ENCODE assay signal across 9 mouse cellular contexts in the genomic region with DNA sequence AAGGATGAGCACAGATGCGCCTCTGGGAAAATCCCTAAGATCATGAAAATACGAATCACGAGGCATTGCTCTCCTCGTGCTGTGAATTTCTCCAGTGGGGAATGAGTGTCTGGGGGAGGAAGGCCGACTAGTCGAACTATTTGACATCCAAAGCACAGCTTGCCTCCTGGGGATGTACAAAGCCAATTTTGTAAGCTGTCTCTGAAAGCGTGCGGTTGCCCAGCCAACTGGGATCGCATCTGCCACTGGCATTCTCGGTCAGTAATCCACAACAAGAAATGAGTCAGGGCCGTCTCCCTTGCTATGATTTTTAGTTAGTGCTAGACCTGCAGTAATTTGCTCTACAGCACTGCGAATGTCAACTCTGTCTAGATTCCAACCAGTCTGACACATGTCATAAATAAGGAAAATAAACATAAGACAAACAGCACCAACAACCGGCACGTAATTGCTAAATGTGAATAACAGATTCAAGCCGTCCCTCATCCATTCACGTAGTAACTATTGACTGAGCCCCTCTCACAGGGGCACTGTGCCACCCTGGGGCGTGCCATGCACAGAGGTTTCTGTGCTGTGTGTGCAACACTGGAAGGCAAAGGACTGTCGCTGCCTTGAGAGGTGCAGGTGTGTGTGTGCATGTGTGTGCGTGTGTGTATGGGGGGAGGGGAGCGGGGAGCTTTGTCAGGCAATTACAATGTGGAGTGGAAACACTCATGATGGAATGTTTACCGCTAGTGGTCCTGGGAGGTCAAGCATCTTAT. TPM values are rescaled to one million over a fixed set of nuclear protein-coding genes. Genes with fewer than 3 reads are reported as not detected.
DNase-seq lines count a peak whose midpoint lies in the region; ATAC-seq and TF ChIP-seq lines count a peak whose summit lies in the region.
"Had no signal": no experiment of that assay in that cellular context is flagged by ENCODE, and none has a peak within 500 bp of the region (broad histone marks: within the 10 kb centered on the region; RNA-seq: fewer than 3 reads in every experiment).

No protein-coding gene starts in this region.

- no peaks in the 10 kb centered on the region for H3K36me3 ChIP-seq in forebrain, embryonic 13.5 days (ENCODE audit: poor library complexity, severe bottlenecking)
- H3K36me3 ChIP-seq in midbrain, postnatal 0 days (ENCODE audit: insufficient read depth, low read length): no peaks in the 10 kb centered on the region
- H3K36me3 ChIP-seq: limb, embryonic 12.5 days had no signal

- H3K4me1 ChIP-seq in forebrain, embryonic 13.5 days: peaks cover 15% of the 10 kb centered on the region
- H3K4me1 ChIP-seq in midbrain, postnatal 0 days (ENCODE audit: insufficient read depth, low read length): peaks cover 5% of the 10 kb centered on the region
- H3K4me1 ChIP-seq: limb, embryonic 12.5 days had no signal

- peak overlapping the region; percentile 27; the same call in 1 of the 2 replicates for H3K27ac ChIP-seq in forebrain, embryonic 13.5 days
- peak overlapping the region; percentile 46 for H3K27ac ChIP-seq in layer of hippocampus, adult 2 months
- H3K27ac ChIP-seq in midbrain, postnatal 0 days (ENCODE audit: low read depth, low read length): peak overlapping the region; percentile 71
- H3K27ac ChIP-seq: limb, embryonic 12.5 days had no signal

- no peaks in the 10 kb centered on the region for H3K9me3 ChIP-seq in forebrain, embryonic 13.5 days (replicated peaks)
- H3K9me3 ChIP-seq in midbrain, postnatal 0 days (ENCODE audit: low read length): no peaks in the 10 kb centered on the region
- H3K9me3 ChIP-seq: limb, embryonic 12.5 days had no signal

- no peaks in the 10 kb centered on the region for H3K27me3 ChIP-seq in forebrain, embryonic 13.5 days
- H3K27me3 ChIP-seq in midbrain, postnatal 0 days (ENCODE audit: insufficient read depth, low read length): no peaks in the 10 kb centered on the region
- H3K27me3 ChIP-seq: limb, embryonic 12.5 days had no signal

- no peak overlapping the region for H3K4me2 ChIP-seq in forebrain, embryonic 13.5 days
- peak overlapping the region; percentile 15; the same call in 1 of the 2 replicates for H3K4me2 ChIP-seq in midbrain, postnatal 0 days (ENCODE audit: low read depth, low read length, poor library complexity, severe bottlenecking)
- H3K4me2 ChIP-seq: limb, embryonic 12.5 days had no signal

- ATAC-seq in forebrain, embryonic 13.5 days: peak; percentile 85
- ATAC-seq in midbrain, postnatal 0 days (ENCODE audit: low FRiP score): peak; percentile 88

- TF ChIP-seq CTCF in brain, embryonic 14.5 days (IDR thresholded peaks at IDR 0.05; ENCODE audit: borderline replicate concordance, extremely low read depth, insufficient read depth, insufficient read length): no peak
- no peak for TF ChIP-seq CTCF in layer of hippocampus, adult 2 months (conservative IDR thresholded peaks at IDR 0.05)
- no peak for TF ChIP-seq CTCF in midbrain, postnatal 0 days (IDR thresholded peaks at IDR 0.05)

- TF ChIP-seq POLR2A in brain, embryonic 14.5 days (IDR thresholded peaks at IDR 0.05; ENCODE audit: borderline replicate concordance, extremely low read depth, insufficient read depth, insufficient read length, poor library complexity, severe bottlenecking): no peak

- peak; percentile 93 for DNase-seq in brain, embryonic 14.5 days (ENCODE audit: low read depth)
- peak; percentile 78 to 84 for DNase-seq in layer of hippocampus, adult 2 months (ENCODE audit: low spot score in 2 of 2)
- DNase-seq in midbrain, postnatal 0 days (ENCODE audit: low spot score): peak; percentile 95
- no peak for DNase-seq in adrenal gland, postnatal 25 days
- DNase-seq in kidney, adult 18-20 months: no peak
- DNase-seq in c-Kit-positive CD71-positive TER-119-positive erythroid progenitor cells, embryonic 14.5 days (ENCODE audit: low spot score): no peak
- DNase-seq in thymus, postnatal 10 days (ENCODE audit: low spot score in 2 of 2): no peak

- H3K9ac ChIP-seq in forebrain, embryonic 13.5 days: no peak overlapping the region
- no peak overlapping the region for H3K9ac ChIP-seq in midbrain, postnatal 0 days (replicated peaks; ENCODE audit: low read length, poor library complexity, severe bottlenecking)
- H3K9ac ChIP-seq: limb, embryonic 12.5 days had no signal

- WGBS in forebrain, embryonic 13.5 days: 66% methylated on average over 21 of the region's 21 CpGs
- 29% methylated on average over 21 of the region's 21 CpGs for WGBS in midbrain, postnatal 0 days

- no peak overlapping the region for H3K4me3 ChIP-seq in forebrain, embryonic 13.5 days
- no peak overlapping the region for H3K4me3 ChIP-seq in layer of hippocampus, adult 2 months
- no peak overlapping the region for H3K4me3 ChIP-seq in midbrain, postnatal 0 days (ENCODE audit: low read depth, low read length)
- H3K4me3 ChIP-seq: limb, embryonic 12.5 days had no signal

RNA-seq across cellular contexts. Expression of gene Ptcd2, which starts 59.9 kb away (rescaled TPM):
- polyA plus RNA-seq in brain, embryonic 14.5 days (2012; rRNA removed): 26.8 and 28.6 TPM in 2 replicates
- polyA plus RNA-seq in forebrain, embryonic 13.5 days (2015; fragmentation: Nextera tagmentation; extraction: Ambion mirVana): 47.6 and 49.4 TPM in 2 replicates
- 10 to 100 TPM; 28.8 to 30.5 TPM for total RNA-seq in layer of hippocampus, adult 2 months (2021)
- 41.8 and 48.9 TPM in 2 replicates for total RNA-seq in midbrain, postnatal 0 days (2014; rRNA removed)
- polyA plus RNA-seq in midbrain, postnatal 0 days (2015; fragmentation: Nextera tagmentation; extraction: Ambion mirVana): 51.5 and 52.8 TPM in 2 replicates
- total RNA-seq in adrenal gland, postnatal 25 days (2021): 40.8 and 41.1 TPM in 2 replicates

Comparison
In these comparisons a context has a peak if more than half of its experiments do, and no peak if none do; other contexts are left out.
1. DNase-seq: peak in brain, embryonic 14.5 days (single experiment), layer of hippocampus, adult 2 months (2 of 2) and midbrain, postnatal 0 days (single experiment); none in adrenal gland, postnatal 25 days (single experiment), kidney, adult 18-20 months (single experiment), c-Kit-positive CD71-positive TER-119-positive erythroid progenitor cells, embryonic 14.5 days (single experiment) and thymus, postnatal 10 days (0 of 2).
2. Peak in every context shown above with its lines, with median percentiles within 50 percentile points of each other: H3K27ac ChIP-seq.